Mouse (Mus musculus) neural tube, embryonic 11.5 days (tissue): Measurements from ENCODE around the gene Prkd3. TPM values are rescaled to one million over a fixed set of nuclear protein-coding genes. Genes with fewer than 3 reads are reported as not detected.

ENCODE experiments used
- ATAC-seq: fragments of 200-750 bp; cut with Nextera tagmentation; 2 replicates; pipeline ENCODE4 v1.8.0; 2017; ENCODE audit warnings: moderate number of reproducible peaks, mild to moderate bottlenecking, moderate TSS enrichment, moderate library complexity; ENCODE audit not compliant: insufficient read depth, low FRiP score, low TSS enrichment
- DNase-seq: peaks from one replicate; pipeline ENCODE4 v3.0.0-alpha.2; 2015; ENCODE audit warnings: low spot score
- H3K27ac ChIP-seq: fragments of 300-500 bp; sonication (generic); 2 replicates; pipeline ENCODE4 v1.5.1; 2014; ENCODE audit warnings: low read depth, mild to moderate bottlenecking, low read length
- H3K27me3 ChIP-seq: fragments of 300-500 bp; sonication (generic); 2 replicates; pipeline ENCODE4 v1.6.1; 2014; ENCODE audit warnings: mild to moderate bottlenecking, low read length, mixed read lengths; ENCODE audit not compliant: control insufficient read depth, insufficient read depth
- H3K36me3 ChIP-seq: fragments of 300-500 bp; sonication (generic); 2 replicates; pipeline ENCODE4 v1.6.1; 2014; ENCODE audit warnings: mild to moderate bottlenecking, low read length, moderate library complexity, mixed read lengths; ENCODE audit not compliant: control insufficient read depth, insufficient read depth
- H3K4me1 ChIP-seq: fragments of 300-500 bp; sonication (generic); 2 replicates; pipeline ENCODE4 v1.6.1; 2014; ENCODE audit warnings: low read length, mixed read lengths; ENCODE audit not compliant: control insufficient read depth, insufficient read depth
- H3K4me2 ChIP-seq: fragments of 300-500 bp; sonication (generic); 2 replicates; pipeline ENCODE4 v1.6.1; 2014; ENCODE audit warnings: low read depth, mild to moderate bottlenecking, moderate library complexity
- H3K4me3 ChIP-seq: fragments of 300-500 bp; sonication (generic); 2 replicates; pipeline ENCODE4 v1.5.1; 2014; ENCODE audit warnings: low read depth, low read length
- H3K9ac ChIP-seq: fragments of 300-500 bp; sonication (generic); 2 replicates; pipeline ENCODE4 v1.6.1; 2014; ENCODE audit warnings: mild to moderate bottlenecking, low read length
- H3K9me3 ChIP-seq: fragments of 300-500 bp; sonication (generic); 2 replicates; pipeline ENCODE4 v1.6.1; 2016; ENCODE audit warnings: low read length; ENCODE audit not compliant: control insufficient read depth
- WGBS: fragments of 180-500 bp; shearing (Covaris S2); extraction: QIAGEN DNeasy Blood & Tissue Kit; methylation state at CpG from one replicate; pipeline ENCODE4 v1.1.7; 2014; 5-methylcytosine and 5-hydroxymethylcytosine counted together
- polyA plus RNA-seq: library from polyadenylated mRNA; unstranded; fragments of >200 nt; fragmentation: Nextera tagmentation; extraction: Ambion mirVana; gene quantifications from 2 replicates; pipeline ENCODE4 v1.2.1, GENCODE M21; 2014

The Prkd3 gene
- polyA plus RNA-seq, 1 experiment from 2014 or later = 45.7 TPM

DNA sequence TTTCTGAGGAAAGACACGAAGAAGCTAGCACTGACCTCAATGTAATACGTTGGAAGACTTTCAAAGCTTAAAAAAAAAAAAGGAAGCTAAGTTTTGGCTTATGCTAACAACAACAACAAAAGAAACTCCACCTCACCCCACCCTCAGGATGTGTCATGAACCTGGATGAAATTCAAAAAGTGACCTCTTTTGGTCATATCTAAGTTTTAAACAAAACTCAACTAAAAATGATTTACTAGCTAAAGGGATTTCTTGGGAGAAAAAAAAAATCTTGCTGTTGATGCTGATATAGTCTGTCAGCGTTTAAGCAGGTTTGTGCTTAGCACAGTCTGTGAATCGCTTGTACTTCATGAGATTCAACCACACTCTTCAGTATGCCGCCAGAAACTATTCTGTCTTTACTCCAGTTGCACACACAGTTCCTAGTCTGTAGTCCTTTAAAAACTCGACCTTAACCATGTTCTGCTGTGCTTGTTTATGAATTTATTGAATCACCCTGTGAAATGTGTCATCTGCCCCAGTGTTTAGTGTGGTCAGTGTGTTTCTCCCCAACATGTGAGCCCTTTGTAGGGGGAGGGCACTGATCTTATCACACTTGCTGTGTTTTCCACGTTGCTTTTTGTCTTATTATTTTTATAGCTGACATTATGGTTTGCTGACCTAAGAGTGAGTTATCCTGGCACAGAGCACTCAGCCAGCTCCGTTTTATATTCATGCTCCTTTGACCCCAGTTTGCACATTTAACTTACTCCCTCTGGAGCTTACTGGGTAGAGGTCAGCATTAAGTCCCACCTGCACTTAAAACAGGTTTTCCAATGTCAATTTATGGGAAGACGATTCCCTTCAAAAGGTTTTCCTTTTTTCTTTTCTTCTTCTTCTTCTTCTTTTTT, 25.4 kb downstream of the Prkd3 start:
- WGBS = 77% methylated on average over 9 of the region's 9 CpGs
- H3K4me2 ChIP-seq = no peak overlapping the region

DNA sequence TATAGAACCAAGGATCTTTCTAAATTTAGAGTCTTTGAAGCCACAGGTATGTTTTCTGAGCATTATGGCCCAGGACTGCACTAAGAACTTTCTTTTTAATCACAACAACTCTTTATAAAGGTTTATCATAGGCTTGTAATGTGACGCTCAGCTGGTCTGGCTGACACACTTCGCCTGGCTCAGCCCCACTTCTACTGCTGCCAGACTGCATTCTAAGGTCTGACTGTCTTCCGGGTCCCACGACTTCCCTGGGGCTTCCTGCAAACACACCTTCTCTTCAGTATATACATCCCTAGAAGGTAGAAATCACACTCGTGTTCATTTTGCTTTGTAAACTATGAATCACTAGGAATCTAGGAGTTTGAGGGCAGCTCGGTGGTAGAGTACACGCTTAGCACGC, 26.2 kb downstream of the Prkd3 start:
- Histone ChIP-seq H3K27me3 (no peaks in the 10 kb centered on the region), H3K27ac (no peak overlapping the region), H3K4me3 (no peak overlapping the region), H3K9me3 (no peaks in the 10 kb centered on the region), H3K4me1 (no peaks in the 10 kb centered on the region), H3K4me2 (no peak overlapping the region), H3K9ac (no peak overlapping the region), H3K36me3 (no peaks in the 10 kb centered on the region)
- ATAC-seq (no peak), DNase-seq (no peak)
- WGBS = 91% methylated on average over 8 of the region's 8 CpGs

More for the DNA sequence above, 25.4 kb downstream of the Prkd3 start:
- DNase-seq = no peak
- Histone ChIP-seq H3K4me1 (no peaks in the 10 kb centered on the region), H3K27me3 (no peaks in the 10 kb centered on the region), H3K4me3 (no peak overlapping the region), H3K9me3 (no peaks in the 10 kb centered on the region), H3K36me3 (no peaks in the 10 kb centered on the region), H3K27ac (no peak overlapping the region), H3K9ac (no peak overlapping the region)
- no peak for ATAC-seq

DNA sequence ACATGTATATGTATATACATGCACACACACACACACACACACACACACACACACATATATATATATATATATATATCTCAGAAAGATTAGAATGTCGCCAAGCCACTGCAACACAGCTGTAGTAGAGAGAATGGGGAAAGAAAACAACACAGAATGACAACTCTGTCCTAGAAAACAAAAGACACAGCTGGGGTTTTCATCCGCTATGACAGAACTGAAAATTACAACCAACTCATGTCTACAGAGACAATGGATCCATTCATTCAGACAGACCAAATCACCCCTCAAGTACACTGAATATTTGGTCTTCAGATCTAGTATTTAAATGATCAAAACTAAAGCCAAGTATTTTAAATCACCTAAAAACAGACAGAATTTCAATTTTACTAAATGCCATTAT, 26.9 kb downstream of the Prkd3 start:
- H3K27me3 ChIP-seq = no peaks in the 10 kb centered on the region
- DNase-seq (no peak), ATAC-seq (no peak)
- H3K4me2 ChIP-seq = no peak overlapping the region
- no peak overlapping the region for H3K27ac ChIP-seq
- WGBS = 46% methylated on average over 2 of the region's 2 CpGs
- H3K4me1 ChIP-seq = no peaks in the 10 kb centered on the region
- no peaks in the 10 kb centered on the region for H3K9me3 ChIP-seq
- no peaks in the 10 kb centered on the region for H3K36me3 ChIP-seq
- H3K9ac ChIP-seq = no peak overlapping the region
- no peak overlapping the region for H3K4me3 ChIP-seq

DNA sequence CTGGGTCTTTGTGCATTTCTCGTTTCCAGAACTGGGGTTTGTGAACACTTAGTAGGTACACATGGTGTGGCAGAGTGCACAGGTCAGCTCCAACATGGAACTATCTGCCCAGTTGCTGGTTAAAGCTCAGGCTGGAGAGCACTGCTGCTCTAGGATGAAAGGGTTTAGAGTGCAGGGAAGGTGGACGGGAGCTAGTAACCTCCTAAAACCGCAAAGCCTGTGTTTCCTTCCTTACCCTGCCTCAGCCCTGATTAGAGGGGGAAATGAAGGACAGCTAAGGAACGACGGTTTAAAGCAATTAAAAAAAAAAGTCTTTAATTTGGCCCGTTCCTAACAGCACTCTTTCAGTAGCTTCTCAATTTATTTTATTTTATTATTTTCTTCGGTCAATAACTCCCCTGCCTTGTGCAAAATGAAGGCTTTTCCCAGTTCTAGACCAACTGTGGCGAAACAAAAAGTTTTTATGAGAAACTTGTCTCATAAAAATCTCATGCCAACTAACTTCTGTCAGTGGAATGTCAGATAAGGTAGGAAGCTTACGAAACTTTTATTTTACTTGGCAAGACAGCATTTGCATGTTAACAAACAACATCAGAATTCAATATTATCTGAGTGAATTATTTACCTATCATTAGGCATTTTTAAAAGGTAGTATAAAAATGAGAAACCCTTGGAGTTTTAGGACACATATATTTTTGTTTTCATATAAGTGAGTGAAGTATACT, 28.2 kb downstream of the Prkd3 start:
- Histone ChIP-seq H3K4me1 (no peaks in the 10 kb centered on the region), H3K9me3 (no peaks in the 10 kb centered on the region), H3K36me3 (no peaks in the 10 kb centered on the region), H3K4me3 (no peak overlapping the region), H3K27me3 (no peaks in the 10 kb centered on the region), H3K4me2 (no peak overlapping the region), H3K9ac (no peak overlapping the region), H3K27ac (no peak overlapping the region)
- ATAC-seq (no peak), DNase-seq (no peak)
- WGBS = 79% methylated on average over 9 of the region's 9 CpGs

DNA sequence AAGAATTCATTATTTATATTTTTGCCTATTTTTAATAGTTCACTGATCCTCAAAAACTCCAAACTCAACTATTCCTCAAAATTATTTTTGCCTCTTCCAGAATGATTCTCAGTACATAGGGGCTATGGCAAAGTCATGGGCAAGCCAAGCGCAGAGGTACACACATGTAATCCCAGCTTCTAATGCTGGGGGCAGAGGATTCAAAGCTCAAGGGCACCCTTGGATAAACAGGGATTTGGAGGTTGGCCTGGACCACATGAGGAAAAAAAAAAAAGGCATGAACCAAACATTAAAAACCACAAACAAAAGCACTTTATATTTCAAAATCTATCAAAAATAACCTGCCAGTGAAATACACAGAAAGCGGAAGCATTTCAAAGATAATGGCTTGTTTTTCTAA, 29.1 kb downstream of the Prkd3 start:
- Histone ChIP-seq H3K9ac (no peak overlapping the region), H3K4me3 (no peak overlapping the region), H3K27ac (no peak overlapping the region), H3K36me3 (no peaks in the 10 kb centered on the region), H3K4me2 (no peak overlapping the region), H3K9me3 (no peaks in the 10 kb centered on the region), H3K4me1 (no peaks in the 10 kb centered on the region), H3K27me3 (no peaks in the 10 kb centered on the region)
- 91% methylated on average over 2 of the region's 2 CpGs for WGBS
- DNase-seq (no peak), ATAC-seq (no peak)

DNA sequence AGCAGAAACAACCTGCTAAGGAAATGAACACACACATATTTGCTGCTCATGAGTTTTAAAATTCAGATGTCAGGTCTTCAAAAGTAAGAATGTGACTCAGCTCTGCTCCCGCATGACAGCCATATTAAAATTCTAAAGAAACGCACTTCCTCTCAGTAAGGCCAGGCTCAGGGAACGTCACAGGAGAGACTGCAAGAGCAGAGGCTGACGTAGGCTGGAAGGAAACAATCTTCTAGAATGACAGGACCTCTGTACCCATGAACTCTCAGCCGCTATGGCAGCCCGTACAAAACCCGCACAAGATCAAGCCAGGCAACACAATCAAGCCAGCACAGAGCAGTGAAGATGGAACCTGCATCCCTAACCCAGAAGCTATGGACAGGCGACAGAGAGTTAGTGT, 31.6 kb downstream of the Prkd3 start:
- no peak overlapping the region for H3K4me2 ChIP-seq
- no peak overlapping the region for H3K4me3 ChIP-seq
- H3K9ac ChIP-seq = no peak overlapping the region
- whole genome bisulfite sequencing = 85% methylated on average over 8 of the region's 8 CpGs
- no peak for DNase-seq
- no peak for ATAC-seq
- H3K27ac ChIP-seq = no peak overlapping the region
- no peaks in the 10 kb centered on the region for H3K9me3 ChIP-seq
- H3K4me1 ChIP-seq = no peaks in the 10 kb centered on the region
- H3K27me3 ChIP-seq = no peaks in the 10 kb centered on the region
- H3K36me3 ChIP-seq = no peaks in the 10 kb centered on the region

DNA sequence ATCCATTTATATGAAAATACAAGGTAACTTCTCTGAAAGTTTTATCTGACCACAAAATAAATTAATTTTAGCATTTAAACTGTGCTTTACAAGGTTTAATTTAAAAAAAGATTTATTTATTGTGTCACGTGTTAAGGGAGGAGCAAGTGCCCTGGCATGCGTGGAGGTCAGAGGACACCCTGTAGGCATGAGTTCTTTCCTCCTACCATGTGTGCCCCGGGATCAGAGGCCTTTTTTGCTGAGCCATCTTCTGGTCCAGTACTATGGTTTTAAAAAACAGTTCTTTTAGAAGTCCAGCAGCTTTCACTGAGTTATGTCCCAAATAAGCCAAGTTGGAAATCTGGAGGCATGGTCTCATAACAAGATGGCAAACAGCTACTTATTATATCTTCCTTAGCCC, 36.9 kb downstream of the Prkd3 start:
- peaks cover 3% of the 10 kb centered on the region; the same call in 1 of the 2 replicates for H3K36me3 ChIP-seq
- H3K4me2 ChIP-seq = no peak overlapping the region
- H3K4me3 ChIP-seq = no peak overlapping the region
- 88% methylated on average over 3 of the region's 3 CpGs for WGBS
- no peak overlapping the region for H3K27ac ChIP-seq
- no peaks in the 10 kb centered on the region for H3K4me1 ChIP-seq
- no peak overlapping the region for H3K9ac ChIP-seq
- DNase-seq = no peak
- no peaks in the 10 kb centered on the region for H3K9me3 ChIP-seq
- H3K27me3 ChIP-seq = no peaks in the 10 kb centered on the region
- ATAC-seq = no peak

DNA sequence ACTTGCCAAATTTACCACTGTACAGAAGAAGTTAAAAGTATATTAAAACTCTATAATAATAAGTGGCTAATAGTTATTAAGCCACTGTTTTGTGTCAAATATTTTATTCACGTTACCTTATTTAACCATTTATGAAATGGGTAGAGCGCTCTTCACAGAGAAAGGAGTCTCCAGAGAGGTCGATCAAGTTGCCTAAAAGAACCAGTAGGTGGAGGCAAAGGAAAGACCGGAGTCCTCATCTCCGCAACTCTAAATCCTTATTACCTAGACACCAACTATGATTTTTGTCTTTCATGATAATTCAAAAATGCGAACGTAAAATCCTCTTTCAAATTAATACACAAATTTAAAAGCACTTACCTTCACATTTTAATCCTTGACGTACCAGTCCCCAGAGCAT, 37.5 kb downstream of the Prkd3 start:
- Histone ChIP-seq H3K4me2 (no peak overlapping the region), H3K9ac (no peak overlapping the region), H3K9me3 (no peaks in the 10 kb centered on the region), H3K4me3 (no peak overlapping the region), H3K27me3 (no peaks in the 10 kb centered on the region), H3K36me3 (peaks cover 3% of the 10 kb centered on the region; the same call in 1 of the 2 replicates), H3K27ac (no peak overlapping the region), H3K4me1 (no peaks in the 10 kb centered on the region)
- 95% methylated on average over 8 of the region's 8 CpGs for WGBS
- ATAC-seq (no peak), DNase-seq (no peak)

DNA sequence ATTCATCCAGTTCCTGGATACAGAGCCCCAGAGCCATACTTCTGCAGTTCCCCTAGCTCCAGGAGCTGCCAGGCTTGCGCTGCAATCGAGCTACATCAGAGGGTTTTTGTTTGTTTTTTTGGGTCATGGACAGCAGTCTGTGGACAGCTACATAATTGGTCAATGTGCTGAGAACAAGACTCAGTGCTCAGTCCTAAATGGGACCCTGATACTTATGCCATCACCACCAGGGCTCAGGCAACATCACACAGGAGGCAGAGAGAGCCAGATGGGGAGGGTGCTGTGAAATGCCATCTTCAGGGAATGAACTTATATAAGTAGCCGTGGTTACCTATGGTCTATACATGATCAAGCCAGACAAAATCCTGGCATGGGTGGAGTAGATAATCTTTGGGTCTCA, 52.1 kb downstream of the Prkd3 start:
- Histone ChIP-seq H3K27me3 (no peaks in the 10 kb centered on the region), H3K36me3 (no peaks in the 10 kb centered on the region), H3K4me1 (no peaks in the 10 kb centered on the region), H3K27ac (no peak overlapping the region), H3K4me2 (no peak overlapping the region), H3K9me3 (no peaks in the 10 kb centered on the region), H3K4me3 (no peak overlapping the region), H3K9ac (no peak overlapping the region)
- ATAC-seq (no peak), DNase-seq (no peak)
- 83% methylated on average over 3 of the region's 3 CpGs for WGBS
